Mouse (Mus musculus) ES-Bruce4 (cell line): ENCODE results near the gene St13.

Experiments used
- CTCF ChIP-seq: IDR thresholded peaks from one replicate; pipeline ENCODE4 v1.8.1; 2011; ENCODE audit warnings: low read depth, low read length
- EP300 ChIP-seq: IDR thresholded peaks from 2 replicates; pipeline ENCODE4 v1.6.1; 2011; ENCODE audit warnings: low read depth, low read length; ENCODE audit not compliant: insufficient read depth
- POLR2A ChIP-seq: IDR thresholded peaks from one replicate; pipeline ENCODE4 v1.8.1; 2011; ENCODE audit warnings: low read length; ENCODE audit not compliant: insufficient read depth

GRCm38 (mm10) chr15:81339158-81339557, 60.7 kb downstream of the St13 start:
- no peak for TF ChIP-seq POLR2A
- TF ChIP-seq CTCF, result no peak
- no peak for TF ChIP-seq EP300
